Mouse (Mus musculus) hindbrain, postnatal 0 days (tissue): ENCODE data around the gene Perm1. TPM values are rescaled to one million over a fixed set of nuclear protein-coding genes. Genes with fewer than 3 reads are reported as not detected.

Experiments
- ATAC-seq: fragments of 200-750 bp; cut with Nextera tagmentation; 2 replicates; pipeline ENCODE4 v1.8.0; 2017; ENCODE audit warnings: mild to moderate bottlenecking, moderate TSS enrichment, moderate library complexity
- DNase-seq: peaks from one replicate; pipeline ENCODE4 v3.0.0-alpha.2; 2015; ENCODE audit warnings: low spot score
- H3K27ac ChIP-seq: fragments of 300-500 bp; sonication (generic); 2 replicates; pipeline ENCODE4 v1.5.1; 2014; ENCODE audit warnings: mild to moderate bottlenecking
- H3K27me3 ChIP-seq: fragments of 300-500 bp; sonication (generic); 2 replicates; pipeline ENCODE4 v1.6.1; 2014; ENCODE audit warnings: low read length, mixed read lengths; ENCODE audit not compliant: insufficient read depth
- H3K36me3 ChIP-seq: fragments of 300-500 bp; sonication (generic); 2 replicates; pipeline ENCODE4 v1.6.1; 2014; ENCODE audit warnings: low read length, mixed read lengths; ENCODE audit not compliant: insufficient read depth
- H3K4me1 ChIP-seq: fragments of 300-500 bp; sonication (generic); 2 replicates; pipeline ENCODE4 v1.6.1; 2014; ENCODE audit warnings: antibody characterized with exemption, low read length, mixed read lengths; ENCODE audit not compliant: insufficient read depth
- H3K4me2 ChIP-seq: fragments of 300-500 bp; sonication (generic); 2 replicates; pipeline ENCODE4 v1.6.1; 2014; ENCODE audit warnings: low read depth, mild to moderate bottlenecking, low read length, moderate library complexity, mixed read lengths
- H3K4me3 ChIP-seq: fragments of 300-500 bp; sonication (generic); 2 replicates; pipeline ENCODE4 v1.5.1; 2014; ENCODE audit warnings: low read length
- H3K9ac ChIP-seq: fragments of 300-500 bp; sonication (generic); replicated peaks from 2 replicates; pipeline ENCODE4 v1.6.1; 2014; ENCODE audit warnings: mild to moderate bottlenecking, low read length, moderate library complexity, mixed read lengths
- H3K9me3 ChIP-seq: fragments of 300-500 bp; sonication (generic); 2 replicates; pipeline ENCODE4 v1.6.1; 2016; ENCODE audit warnings: low read length, mixed read lengths
- CTCF ChIP-seq: IDR thresholded peaks from 2 replicates; pipeline ENCODE4 v1.5.1; 2016; ENCODE audit warnings: antibody characterized with exemption, control low read depth, low read depth
- WGBS: fragments of 180-500 bp; shearing (Covaris S2); extraction: QIAGEN DNeasy Blood & Tissue Kit; methylation state at CpG from one replicate; pipeline ENCODE4 v1.1.7; 2014; 5-methylcytosine and 5-hydroxymethylcytosine counted together
- polyA plus RNA-seq: library from polyadenylated mRNA; unstranded; fragments of >200 nt; fragmentation: Nextera tagmentation; extraction: Ambion mirVana; gene quantifications from 2 replicates; pipeline ENCODE4 v1.2.1, GENCODE M21; 2015
- total RNA-seq: library from RNA; depleted of rRNA; stranded (reverse); fragments of >200 nt; gene quantifications from 2 replicates; pipeline ENCODE4 v1.2.3, GENCODE M21; 2014

Gene Perm1
- total and polyA plus RNA-seq, 2 experiments from 2014 or later, result 1.2 to 1.6 TPM

GRCm38 (mm10) chr4:156209963-156210635, 5.6 kb upstream of the Perm1 start:
- Histone ChIP-seq H3K36me3 (no peaks in the 10 kb centered on the region), H3K4me1 (no peaks in the 10 kb centered on the region), H3K9me3 (no peaks in the 10 kb centered on the region), H3K27ac (no peak overlapping the region), H3K9ac (no peak overlapping the region), H3K27me3 (no peaks in the 10 kb centered on the region), H3K4me2 (no peak overlapping the region), H3K4me3 (no peak overlapping the region)
- no peak for DNase-seq
- 81% methylated on average over 13 of the region's 13 CpGs for WGBS
- ATAC-seq, result no peak
- TF ChIP-seq CTCF, result no peak

GRCm38 (mm10) chr4:156213134-156213533, 2.5 kb upstream of the Perm1 start:
- H3K27me3 ChIP-seq, result no peaks in the 10 kb centered on the region
- H3K9me3 ChIP-seq, result no peaks in the 10 kb centered on the region
- no peak for ATAC-seq
- H3K4me3 ChIP-seq, result no peak overlapping the region
- no peak for TF ChIP-seq CTCF
- no peak for DNase-seq
- H3K9ac ChIP-seq, result no peak overlapping the region
- 92% methylated on average over 13 of the region's 13 CpGs for WGBS
- H3K36me3 ChIP-seq, result no peaks in the 10 kb centered on the region
- no peaks in the 10 kb centered on the region for H3K4me1 ChIP-seq
- no peak overlapping the region for H3K4me2 ChIP-seq
- no peak overlapping the region for H3K27ac ChIP-seq

GRCm38 (mm10) chr4:156216196-156216595, 528 bp downstream of the Perm1 start:
- Histone ChIP-seq H3K4me1 (no peaks in the 10 kb centered on the region), H3K9ac (no peak overlapping the region), H3K27me3 (no peaks in the 10 kb centered on the region), H3K9me3 (no peaks in the 10 kb centered on the region), H3K27ac (no peak overlapping the region), H3K4me2 (no peak overlapping the region), H3K4me3 (no peak overlapping the region), H3K36me3 (no peaks in the 10 kb centered on the region)
- no peak for TF ChIP-seq CTCF
- DNase-seq (no peak), ATAC-seq (no peak)
- 92% methylated on average over 2 of the region's 2 CpGs for WGBS

DNA sequence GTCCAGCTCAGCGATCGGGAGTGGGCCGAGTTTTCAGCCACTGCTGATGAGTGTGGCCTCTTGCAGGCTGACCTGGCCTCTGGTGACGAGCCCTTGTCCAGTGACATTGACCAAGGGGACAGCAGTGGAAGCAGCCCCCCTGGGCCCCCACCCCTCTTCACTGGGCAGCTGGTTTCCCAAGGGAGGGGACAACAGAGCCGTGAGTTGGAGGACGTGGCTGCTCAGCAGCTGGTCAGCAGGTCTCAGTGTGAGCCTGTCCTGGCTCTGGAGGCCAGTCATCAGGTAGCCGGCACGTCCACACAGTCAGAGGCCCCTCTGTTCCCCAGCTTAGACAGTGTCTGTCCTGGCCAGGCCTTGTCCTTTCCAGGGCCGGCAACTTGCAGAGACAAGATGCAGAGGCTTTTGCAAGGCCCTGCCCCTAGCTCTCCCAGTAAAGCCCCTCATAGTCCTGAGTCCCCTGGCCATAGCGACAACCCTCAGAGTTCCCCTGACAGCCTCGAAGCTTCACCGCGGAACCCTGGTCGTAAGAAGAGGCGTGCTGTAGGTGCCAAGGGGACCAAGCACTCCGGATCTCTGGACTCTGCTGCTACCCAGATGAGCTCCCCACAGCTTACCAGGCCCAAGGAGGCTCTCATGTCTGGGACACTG, 1.5 kb downstream of the Perm1 start:
- TF ChIP-seq CTCF, result no peak
- Histone ChIP-seq H3K4me1 (no peaks in the 10 kb centered on the region), H3K4me2 (no peak overlapping the region), H3K27ac (no peak overlapping the region), H3K9ac (no peak overlapping the region), H3K27me3 (no peaks in the 10 kb centered on the region), H3K9me3 (no peaks in the 10 kb centered on the region), H3K36me3 (no peaks in the 10 kb centered on the region), H3K4me3 (no peak overlapping the region)
- DNase-seq (no peak), ATAC-seq (no peak)
- 76% methylated on average over 16 of the region's 16 CpGs for WGBS

GRCm38 (mm10) chr4:156217838-156218237, 2.2 kb downstream of the Perm1 start:
- Histone ChIP-seq H3K27ac (no peak overlapping the region), H3K36me3 (no peaks in the 10 kb centered on the region), H3K9me3 (no peaks in the 10 kb centered on the region), H3K4me2 (no peak overlapping the region), H3K4me1 (no peaks in the 10 kb centered on the region), H3K4me3 (no peak overlapping the region), H3K27me3 (no peaks in the 10 kb centered on the region), H3K9ac (no peak overlapping the region)
- DNase-seq, result no peak
- WGBS, result 80% methylated on average over 16 of the region's 16 CpGs
- no peak for TF ChIP-seq CTCF
- no peak for ATAC-seq

GRCm38 (mm10) chr4:156219936-156220335, 4.3 kb downstream of the Perm1 start:
- Histone ChIP-seq H3K9me3 (no peaks in the 10 kb centered on the region), H3K4me3 (no peak overlapping the region), H3K4me1 (no peaks in the 10 kb centered on the region), H3K36me3 (no peaks in the 10 kb centered on the region), H3K4me2 (no peak overlapping the region), H3K27me3 (no peaks in the 10 kb centered on the region), H3K27ac (no peak overlapping the region), H3K9ac (no peak overlapping the region)
- 90% methylated on average over 11 of the region's 11 CpGs for WGBS
- no peak for ATAC-seq
- no peak for DNase-seq
- TF ChIP-seq CTCF, result no peak

GRCm38 (mm10) chr4:156224276-156224675, 8.6 kb downstream of the Perm1 start:
- no peak overlapping the region for H3K27ac ChIP-seq
- no peak for TF ChIP-seq CTCF
- ATAC-seq (no peak), DNase-seq (no peak)
- H3K4me2 ChIP-seq, result no peak overlapping the region
- WGBS, result 80% methylated on average over 2 of the region's 2 CpGs
- H3K36me3 ChIP-seq, result peaks cover 1% of the 10 kb centered on the region
- H3K4me1 ChIP-seq, result peaks cover 8% of the 10 kb centered on the region; the same call in 1 of the 2 replicates
- H3K4me3 ChIP-seq, result no peak overlapping the region
- H3K9me3 ChIP-seq, result no peaks in the 10 kb centered on the region
- no peak overlapping the region for H3K9ac ChIP-seq
- H3K27me3 ChIP-seq, result no peaks in the 10 kb centered on the region
